In genomic region chr13:83573855-83574583, GRCm38 (mm10) we compare ENCODE assay signal across 13 mouse cellular contexts.
DNase-seq lines count a peak whose midpoint lies in the region; ATAC-seq and TF ChIP-seq lines count a peak whose summit lies in the region.
"Had no signal": no experiment of that assay in that cellular context is flagged by ENCODE, and none has a peak within 500 bp of the region (broad histone marks: within the 10 kb centered on the region; RNA-seq: fewer than 3 reads in every experiment).

No protein-coding gene starts in this region.

- 47% methylated on average over 8 of the region's 8 CpGs for WGBS in lung, embryonic 14.5 days
- WGBS in heart, embryonic 12.5 days, result 20% methylated on average over 8 of the region's 8 CpGs
- WGBS in forebrain, embryonic 16.5 days, result 51% methylated on average over 8 of the region's 8 CpGs

- no peak overlapping the region for H3K27ac ChIP-seq in lung, embryonic 14.5 days (ENCODE audit: low read depth)
- H3K27ac ChIP-seq in heart, embryonic 12.5 days (ENCODE audit: poor library complexity, severe bottlenecking), result peak overlapping the region; percentile 68
- H3K27ac ChIP-seq in forebrain, embryonic 16.5 days (ENCODE audit: low read length), result no peak overlapping the region
- H3K27ac ChIP-seq: intestine, embryonic 15.5 days; midbrain, embryonic 12.5 days; neural tube, embryonic 15.5 days had no signal

- H3K9me3 ChIP-seq in lung, embryonic 14.5 days (ENCODE audit: low read depth, low read length), result no peaks in the 10 kb centered on the region
- H3K9me3 ChIP-seq in heart, embryonic 12.5 days (replicated peaks), result no peaks in the 10 kb centered on the region
- no peaks in the 10 kb centered on the region for H3K9me3 ChIP-seq in forebrain, embryonic 16.5 days (ENCODE audit: control insufficient read depth, low read length)
- H3K9me3 ChIP-seq: intestine, embryonic 15.5 days; midbrain, embryonic 12.5 days; neural tube, embryonic 15.5 days had no signal

- ATAC-seq in lung, embryonic 14.5 days (ENCODE audit: insufficient read depth), result no peak
- ATAC-seq in heart, embryonic 12.5 days (ENCODE audit: insufficient number of reproducible peaks, low FRiP score), result 0 out of 2 replicates have a peak, but pooled peaks have one; percentile 27
- ATAC-seq in megakaryocyte-erythroid progenitor cell, adult 5-6 weeks (replicated peaks; ENCODE audit: low FRiP score, low TSS enrichment, poor library complexity, severe bottlenecking), result peak; percentile 35; the same call in 1 of the 2 replicates
- ATAC-seq in forebrain, embryonic 16.5 days, result no peak
- ATAC-seq: intestine, embryonic 15.5 days had no signal

- DNase-seq in heart, adult 11 months, result peak; percentile 86
- no peak for DNase-seq in heart, adult 18-20 months
- DNase-seq in lung, embryonic 14.5 days, result peak; percentile 44
- DNase-seq in lung, postnatal 14 days, result no peak
- DNase-seq in frontal cortex, postnatal 36 days (ENCODE audit: low spot score in 2 of 2), result no peak
- DNase-seq: gastrocnemius, postnatal 36 days; right cerebral cortex, postnatal 25 days had no signal

- no peak for TF ChIP-seq CTCF in lung, embryonic 14.5 days (IDR thresholded peaks at IDR 0.05; ENCODE audit: low read depth)

- 0 out of 2 replicates have a peak overlapping the region, but pooled peaks have one; percentile 7 for H3K4me2 ChIP-seq in lung, embryonic 14.5 days
- H3K4me2 ChIP-seq in heart, embryonic 12.5 days, result no peak overlapping the region
- H3K4me2 ChIP-seq in forebrain, embryonic 16.5 days (ENCODE audit: low read length), result no peak overlapping the region
- H3K4me2 ChIP-seq: intestine, embryonic 15.5 days; midbrain, embryonic 12.5 days; neural tube, embryonic 15.5 days had no signal

- H3K27me3 ChIP-seq in lung, embryonic 14.5 days (ENCODE audit: insufficient read depth, low read length), result no peaks in the 10 kb centered on the region
- no peaks in the 10 kb centered on the region for H3K27me3 ChIP-seq in heart, embryonic 12.5 days (replicated peaks)
- H3K27me3 ChIP-seq in forebrain, embryonic 16.5 days (replicated peaks; ENCODE audit: control insufficient read depth, insufficient read depth, low read length), result no peaks in the 10 kb centered on the region
- H3K27me3 ChIP-seq: intestine, embryonic 15.5 days; midbrain, embryonic 12.5 days; neural tube, embryonic 15.5 days had no signal

- 0 out of 2 replicates have a peak, but pooled peaks cover 3% of the 10 kb centered on the region for H3K36me3 ChIP-seq in lung, embryonic 14.5 days (ENCODE audit: insufficient read depth)
- H3K36me3 ChIP-seq in heart, embryonic 12.5 days, result peaks cover 8% of the 10 kb centered on the region; the same call in 1 of the 2 replicates
- no peaks in the 10 kb centered on the region for H3K36me3 ChIP-seq in forebrain, embryonic 16.5 days (ENCODE audit: control insufficient read depth, insufficient read depth)
- H3K36me3 ChIP-seq: intestine, embryonic 15.5 days; midbrain, embryonic 12.5 days; neural tube, embryonic 15.5 days had no signal

- no peak overlapping the region for H3K4me3 ChIP-seq in lung, embryonic 14.5 days (ENCODE audit: low read depth, low read length)
- no peak overlapping the region for H3K4me3 ChIP-seq in heart, embryonic 12.5 days
- H3K4me3 ChIP-seq in forebrain, embryonic 16.5 days (replicated peaks; ENCODE audit: low read length), result no peak overlapping the region
- H3K4me3 ChIP-seq: intestine, embryonic 15.5 days; midbrain, embryonic 12.5 days; neural tube, embryonic 15.5 days had no signal

- no peak overlapping the region for H3K9ac ChIP-seq in lung, embryonic 14.5 days
- no peak overlapping the region for H3K9ac ChIP-seq in heart, embryonic 12.5 days
- H3K9ac ChIP-seq in forebrain, embryonic 16.5 days (replicated peaks; ENCODE audit: low read depth, low read length), result no peak overlapping the region
- H3K9ac ChIP-seq: intestine, embryonic 15.5 days; midbrain, embryonic 12.5 days; neural tube, embryonic 15.5 days had no signal

- H3K4me1 ChIP-seq in lung, embryonic 14.5 days (ENCODE audit: insufficient read depth), result peaks cover 7% of the 10 kb centered on the region; the same call in 1 of the 2 replicates
- peaks cover 20% of the 10 kb centered on the region for H3K4me1 ChIP-seq in heart, embryonic 12.5 days (replicated peaks)
- H3K4me1 ChIP-seq in forebrain, embryonic 16.5 days (replicated peaks; ENCODE audit: control insufficient read depth, insufficient read depth, low read length), result peaks cover 17% of the 10 kb centered on the region
- H3K4me1 ChIP-seq: intestine, embryonic 15.5 days; neural tube, embryonic 15.5 days had no signal

Comparison
In these comparisons a context has a peak if more than half of its experiments do, and no peak if none do; other contexts are left out.
1. DNase-seq: peak in heart, adult 11 months (single experiment) and lung, embryonic 14.5 days (single experiment); none in heart, adult 18-20 months (0 of 2), lung, postnatal 14 days (single experiment) and frontal cortex, postnatal 36 days (0 of 2).
2. ATAC-seq: peak in heart, embryonic 12.5 days (single experiment) and megakaryocyte-erythroid progenitor cell, adult 5-6 weeks (single experiment); none in lung, embryonic 14.5 days (single experiment) and forebrain, embryonic 16.5 days (single experiment).